Mouse (Mus musculus) hematopoietic stem cell, adult 5-6 weeks (primary cell): Measurements from ENCODE around the gene Ascc1. TPM values are rescaled to one million over a fixed set of nuclear protein-coding genes. Genes with fewer than 3 reads are reported as not detected.
A peak's percentile ranks its signal among the peaks of the same experiment; 100 is the strongest.
"Not testable (repeated sequence)": the region's sequence is repeated elsewhere in the genome, so short reads cannot be mapped to it uniquely, and the experiment has no call there.

Experiments used
- ATAC-seq, 2 experiments: fragments of 125-278 bp in 1 of 2; replicated peaks in 1 of 2; 2 replicates each; pipeline ENCODE4 v1.8.0; 2016 to 2017; ENCODE audit warnings: inconsistent platforms in 2 of 2, mild to moderate bottlenecking in 2 of 2, moderate number of reproducible peaks in 2 of 2, low read depth in 1 of 2, moderate TSS enrichment in 1 of 2; ENCODE audit not compliant: low FRiP score in 2 of 2, poor library complexity in 2 of 2, severe bottlenecking in 2 of 2, insufficient read depth in 1 of 2, low TSS enrichment in 1 of 2
- total RNA-seq: library from RNA; stranded (forward); fragments of 172-1452, 232-1000 nt; gene quantifications from 2 replicates; pipeline ENCODE4 v1.2.3, GENCODE M21; 2017

Gene Ascc1
- total RNA-seq, 1 experiment from 2014 or later, result 50.8 TPM

- ATAC-seq, result no peak
Observed at GRCm38 (mm10) chr10:59972999-59973398, 29.6 kb upstream of the Ascc1 start.

- ATAC-seq, result no peak
Observed at GRCm38 (mm10) chr10:59973400-59973799, 29.2 kb upstream of the Ascc1 start.

GRCm38 (mm10) chr10:59974191-59974664 is 28.4 kb upstream of the Ascc1 start:
- ATAC-seq, result peak; percentile 76 to 78

DNA sequence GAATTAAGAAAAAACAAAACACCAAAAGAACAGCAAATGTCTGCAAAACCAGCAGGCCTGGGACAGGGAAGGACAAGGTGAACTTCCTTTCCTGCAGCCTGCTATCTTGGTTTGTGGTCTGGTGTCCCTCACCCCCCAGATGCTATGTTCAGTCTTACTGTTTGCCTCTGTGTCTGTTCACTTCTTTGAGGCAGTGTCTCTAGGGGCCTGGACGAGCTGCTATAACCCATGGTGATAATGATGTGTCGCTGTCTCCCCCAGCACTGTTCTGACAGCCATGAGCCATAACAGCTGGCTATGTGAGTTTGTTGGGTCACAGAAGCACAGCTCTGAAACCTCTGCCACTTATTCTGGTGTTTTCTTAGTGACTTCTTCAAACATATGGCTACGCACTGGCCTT is 27.8 kb upstream of the Ascc1 start:
- peak; percentile 16 to 30 for ATAC-seq

- no peak for ATAC-seq
Observed at GRCm38 (mm10) chr10:59977141-59977540, 25.5 kb upstream of the Ascc1 start.

- ATAC-seq, result no peak
Observed at GRCm38 (mm10) chr10:59977715-59978343, 24.8 kb upstream of the Ascc1 start.

GRCm38 (mm10) chr10:59978401-59978800 is 24.2 kb upstream of the Ascc1 start:
- no peak for ATAC-seq

DNA sequence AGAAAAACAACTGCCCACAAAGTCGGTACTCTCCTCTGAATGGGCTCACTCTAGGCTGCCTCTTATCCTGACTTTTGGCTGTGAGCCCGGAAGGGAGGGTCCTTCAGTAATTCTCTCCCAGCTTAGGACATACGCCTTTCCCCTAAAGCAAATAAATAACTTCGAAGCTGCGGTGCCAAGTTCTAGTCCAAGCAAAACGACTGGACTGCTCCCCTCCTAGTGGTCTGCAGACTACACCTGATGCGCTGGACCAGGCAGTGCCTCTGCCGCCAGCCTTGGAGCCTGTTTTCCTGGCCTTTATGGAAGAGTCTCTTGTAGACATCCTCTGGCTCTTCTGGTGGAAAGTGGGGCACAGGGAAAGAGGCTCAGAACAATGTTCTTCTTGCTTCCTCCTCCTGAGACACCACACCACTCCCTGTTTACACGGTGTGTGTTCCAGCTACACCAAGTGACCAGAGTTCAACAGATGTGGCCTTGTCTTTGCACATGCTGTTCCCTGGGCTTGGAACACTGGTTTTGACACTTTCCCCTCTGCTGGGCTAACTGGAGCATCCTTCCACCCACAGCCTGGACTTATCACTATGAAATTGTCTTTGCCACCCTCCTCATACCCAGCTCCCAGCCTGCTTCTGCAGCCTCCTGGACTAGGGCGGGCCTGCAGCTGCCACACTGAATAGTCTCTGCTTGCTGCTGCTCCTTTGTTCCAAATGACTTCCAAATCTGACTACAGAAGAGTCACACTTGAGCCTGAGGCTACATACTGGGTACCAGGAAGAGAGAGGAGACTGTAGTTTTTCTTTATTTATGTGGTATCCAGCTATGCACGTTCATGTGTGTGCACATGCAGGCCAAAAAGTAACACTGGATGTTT is 23.5 kb upstream of the Ascc1 start:
- no peak for ATAC-seq

- ATAC-seq, result peak; percentile 85 to 88
Observed at GRCm38 (mm10) chr10:59980815-59981244, 21.8 kb upstream of the Ascc1 start.

DNA sequence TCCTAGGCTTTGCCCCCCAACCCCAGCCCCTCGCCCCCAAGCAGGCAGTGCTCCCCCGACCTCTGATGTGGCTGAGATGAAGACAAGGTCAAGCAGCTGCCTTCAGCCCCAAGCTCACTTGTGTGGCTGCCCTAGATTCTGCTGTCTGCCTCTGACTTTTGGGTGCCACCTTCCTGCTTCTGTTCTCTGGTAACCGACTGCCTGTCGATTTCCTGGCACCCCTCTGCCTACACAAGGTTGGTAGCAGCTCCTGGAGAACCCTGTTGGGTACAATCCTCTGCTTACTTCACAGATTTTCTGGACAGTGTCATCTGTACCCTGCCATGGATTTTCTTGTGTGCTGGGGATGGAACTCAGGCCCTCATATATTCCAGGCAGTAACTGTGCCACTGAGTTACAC is 21.3 kb upstream of the Ascc1 start:
- 0 out of 4 replicates have a peak, but pooled peaks of 1 of the 2 experiments have one; percentile 0 for ATAC-seq

DNA sequence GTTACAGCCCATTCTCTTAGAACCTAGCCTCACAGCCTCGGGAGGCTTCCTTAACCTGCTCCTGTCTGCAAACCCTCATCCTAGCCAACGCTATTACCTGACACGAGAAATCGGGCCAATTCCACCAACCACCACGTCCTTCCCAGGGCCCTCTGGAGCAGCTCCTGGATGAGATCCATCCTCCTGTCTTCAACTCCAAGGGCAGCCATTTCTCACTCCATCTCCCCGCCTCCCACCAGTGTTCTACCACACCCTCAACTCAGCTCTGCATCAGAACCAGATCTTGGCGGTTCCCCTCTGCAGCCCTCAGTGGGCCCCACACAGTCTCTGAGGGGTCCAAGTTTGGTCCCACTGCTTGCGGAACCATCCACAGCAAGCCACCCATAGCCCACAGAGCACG is 20.8 kb upstream of the Ascc1 start:
- ATAC-seq, result no peak

GRCm38 (mm10) chr10:59982379-59982873 is 20.2 kb upstream of the Ascc1 start:
- no peak for ATAC-seq

DNA sequence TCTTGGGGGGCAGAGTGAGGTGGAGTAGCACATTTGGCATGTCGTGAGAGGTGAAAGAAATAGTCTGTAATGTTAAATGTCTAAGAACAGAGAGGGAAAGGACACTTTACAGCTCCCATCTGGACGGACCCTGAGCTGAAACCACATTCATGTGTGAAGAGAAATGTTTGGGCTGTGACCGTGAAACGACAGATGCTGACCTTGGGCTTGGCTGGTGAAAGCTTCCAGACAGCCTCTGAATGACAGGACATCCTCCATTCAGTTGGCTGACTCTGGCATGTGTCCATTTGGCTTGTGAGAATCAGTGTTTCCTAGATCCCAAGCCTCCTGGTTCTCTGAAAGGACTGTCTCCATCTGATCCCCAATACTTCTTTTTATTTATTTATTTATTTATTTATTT is 14.6 kb upstream of the Ascc1 start:
- no peak for ATAC-seq

GRCm38 (mm10) chr10:59990393-59990792 is 12.2 kb upstream of the Ascc1 start:
- ATAC-seq, result no peak

- no peak for ATAC-seq
Observed at GRCm38 (mm10) chr10:59991262-59991880, 11.2 kb upstream of the Ascc1 start.

DNA sequence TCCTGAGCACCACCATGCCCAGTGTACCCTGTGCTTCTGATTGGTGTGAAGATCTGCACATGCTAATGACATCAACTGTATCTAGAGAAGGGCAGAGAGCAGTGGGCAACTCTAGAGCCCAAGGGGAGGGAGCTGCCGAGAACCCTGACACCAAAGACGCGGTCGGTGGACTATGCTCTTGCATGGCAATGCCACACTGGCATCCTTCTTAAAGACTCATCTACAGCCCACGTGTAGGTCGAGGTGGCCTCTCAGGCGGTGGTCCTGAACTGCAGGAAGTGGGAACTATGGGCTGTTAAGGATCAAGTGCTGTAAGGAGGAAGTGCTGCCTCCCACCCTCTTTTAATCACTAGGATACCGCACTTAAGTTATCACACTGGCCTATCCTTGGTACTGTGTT is 10.6 kb upstream of the Ascc1 start:
- ATAC-seq, result no peak

DNA sequence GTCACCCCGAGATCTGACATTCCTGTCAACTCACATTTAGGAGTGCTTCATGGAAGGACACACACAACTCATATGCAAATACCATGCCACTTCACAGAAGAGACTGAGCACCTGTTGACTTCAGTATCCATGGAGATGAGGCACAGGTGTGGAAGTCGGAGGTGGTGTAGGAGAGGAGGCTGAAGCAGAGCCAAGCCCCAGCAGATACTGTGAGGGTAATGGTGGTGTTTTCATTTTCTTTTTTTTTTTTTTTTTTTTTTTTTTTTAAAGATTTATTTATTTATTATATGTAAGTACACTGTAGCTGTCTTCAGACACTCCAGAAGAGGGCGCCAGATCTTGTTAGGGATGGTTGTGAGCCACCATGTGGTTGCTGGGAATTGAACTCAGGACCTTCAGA is 8.8 kb upstream of the Ascc1 start:
- not testable (repeated sequence) for ATAC-seq

- ATAC-seq, result no peak
Observed at GRCm38 (mm10) chr10:59995889-59996288, 6.7 kb upstream of the Ascc1 start.
